Mouse (Mus musculus): ENCODE results near the gene Eif5. TPM values are rescaled to one million over a fixed set of nuclear protein-coding genes. Genes with fewer than 3 reads are reported as not detected.

Eif5 gene
- polyA plus RNA-seq, 1 experiment: 57.6 TPM

- TF ChIP-seq POLR2AphosphoS2 (IDR thresholded peaks at IDR 0.05; ENCODE audit: insufficient read length, low read depth) (no peak), POLR2A (IDR thresholded peaks at IDR 0.05; ENCODE audit: insufficient read length, low read depth) (no peak), MAX (IDR thresholded peaks at IDR 0.05; ENCODE audit: low read depth) (no peak), USF1 (IDR thresholded peaks at IDR 0.05; ENCODE audit: low read depth) (no peak), REST (IDR thresholded peaks at IDR 0.05; ENCODE audit: insufficient read depth, insufficient read length) (no peak), CEBPB (IDR thresholded peaks at IDR 0.05; ENCODE audit: insufficient read depth, poor library complexity, severe bottlenecking) (no peak), E2F4 (IDR thresholded peaks at IDR 0.05; ENCODE audit: insufficient read depth) (no peak), TCF12 (IDR thresholded peaks at IDR 0.05; ENCODE audit: insufficient read depth, poor library complexity, severe bottlenecking) (no peak), MYOD1 (IDR thresholded peaks at IDR 0.05; ENCODE audit: control insufficient read depth in 1 of 3, insufficient read length in 2 of 3, low read depth in 2 of 3) (no peak), SRF (IDR thresholded peaks at IDR 0.05; ENCODE audit: control insufficient read depth, insufficient read length, low read depth) (no peak), MYOG (IDR thresholded peaks at IDR 0.05; ENCODE audit: control insufficient read depth in 1 of 3, insufficient read depth in 1 of 3, insufficient read length in 2 of 3, low read depth in 2 of 3) (no peak), TCF3 (IDR thresholded peaks at IDR 0.05; ENCODE audit: insufficient read length, low read depth) (no peak)
- Histone ChIP-seq H3K4me2 (ENCODE audit: low read depth) (no peak overlapping the region), H3K79me2 (ENCODE audit: control insufficient read depth, insufficient read depth) (peaks cover 96% of the 10 kb centered on the region), H3K36me3 (ENCODE audit: control insufficient read depth, insufficient read depth) (no peaks in the 10 kb centered on the region), H3ac (ENCODE audit: control insufficient read depth, insufficient read length) (no peak overlapping the region), H3K27me3 (ENCODE audit: control insufficient read depth, insufficient read depth, insufficient read length) (no peaks in the 10 kb centered on the region), H3K4me3 (no peak overlapping the region)
Measured at GRCm38 (mm10) chr12:111587252-111587651, 49.4 kb downstream of the Eif5 start.

GRCm38 (mm10) chr12:111592407-111593021 lies 54.7 kb downstream of the Eif5 start:
- H3ac ChIP-seq (ENCODE audit: control insufficient read depth, insufficient read length): no peak overlapping the region
- H3K27me3 ChIP-seq (ENCODE audit: control insufficient read depth, insufficient read depth, insufficient read length): no peaks in the 10 kb centered on the region
- no peak overlapping the region for H3K4me3 ChIP-seq
- no peak overlapping the region for H3K4me2 ChIP-seq (ENCODE audit: low read depth)
- peaks cover 81% of the 10 kb centered on the region for H3K79me2 ChIP-seq (ENCODE audit: control insufficient read depth, insufficient read depth)
- TF ChIP-seq POLR2AphosphoS2 (IDR thresholded peaks at IDR 0.05; ENCODE audit: insufficient read length, low read depth) (no peak), POLR2A (IDR thresholded peaks at IDR 0.05; ENCODE audit: insufficient read length, low read depth) (no peak), CEBPB (IDR thresholded peaks at IDR 0.05; ENCODE audit: insufficient read depth, poor library complexity, severe bottlenecking) (no peak), E2F4 (IDR thresholded peaks at IDR 0.05; ENCODE audit: insufficient read depth) (no peak), TCF12 (IDR thresholded peaks at IDR 0.05; ENCODE audit: insufficient read depth, poor library complexity, severe bottlenecking) (no peak), MYOD1 (IDR thresholded peaks at IDR 0.05; ENCODE audit: control insufficient read depth in 1 of 3, insufficient read length in 2 of 3, low read depth in 2 of 3) (no peak), MYOG (IDR thresholded peaks at IDR 0.05; ENCODE audit: control insufficient read depth in 1 of 3, insufficient read depth in 1 of 3, insufficient read length in 2 of 3, low read depth in 2 of 3) (no peak), MAX (IDR thresholded peaks at IDR 0.05; ENCODE audit: low read depth) (no peak)
- peaks cover 11% of the 10 kb centered on the region for H3K36me3 ChIP-seq (ENCODE audit: control insufficient read depth, insufficient read depth)

GRCm38 (mm10) chr12:111593775-111594174 lies 56.0 kb downstream of the Eif5 start:
- H3K36me3 ChIP-seq (ENCODE audit: control insufficient read depth, insufficient read depth): peaks cover 19% of the 10 kb centered on the region
- TF ChIP-seq MYOG (IDR thresholded peaks at IDR 0.05; ENCODE audit: control insufficient read depth in 1 of 3, insufficient read depth in 1 of 3, insufficient read length in 2 of 3, low read depth in 2 of 3) (no peak), MYOD1 (IDR thresholded peaks at IDR 0.05; ENCODE audit: control insufficient read depth in 1 of 3, insufficient read length in 2 of 3, low read depth in 2 of 3) (no peak), TCF3 (IDR thresholded peaks at IDR 0.05; ENCODE audit: insufficient read length, low read depth) (no peak), POLR2A (IDR thresholded peaks at IDR 0.05; ENCODE audit: insufficient read length, low read depth) (no peak), POLR2AphosphoS2 (IDR thresholded peaks at IDR 0.05; ENCODE audit: insufficient read length, low read depth) (no peak), E2F4 (IDR thresholded peaks at IDR 0.05; ENCODE audit: insufficient read depth) (no peak), USF1 (IDR thresholded peaks at IDR 0.05; ENCODE audit: low read depth) (no peak), CEBPB (IDR thresholded peaks at IDR 0.05; ENCODE audit: insufficient read depth, poor library complexity, severe bottlenecking) (no peak), MAX (IDR thresholded peaks at IDR 0.05; ENCODE audit: low read depth) (no peak), REST (IDR thresholded peaks at IDR 0.05; ENCODE audit: insufficient read depth, insufficient read length) (no peak)
- no peak overlapping the region for H3K4me2 ChIP-seq (ENCODE audit: low read depth)
- no peaks in the 10 kb centered on the region for H3K27me3 ChIP-seq (ENCODE audit: control insufficient read depth, insufficient read depth, insufficient read length)
- H3ac ChIP-seq (ENCODE audit: control insufficient read depth, insufficient read length): no peak overlapping the region
- H3K79me2 ChIP-seq (ENCODE audit: control insufficient read depth, insufficient read depth): peaks cover 80% of the 10 kb centered on the region
- no peak overlapping the region for H3K4me3 ChIP-seq

Other genes starting within 250 kb of the Eif5 start
- 43.2 TPM for gene Cdc42bpb, start 160.3 kb upstream of the Eif5 start, polyA plus RNA-seq (2012; fragmentation: generic; extraction: Trizol)
- not detected for gene Lbhd2, start 131.2 kb upstream of the Eif5 start, polyA plus RNA-seq (2012; fragmentation: generic; extraction: Trizol)
- 23.2 TPM for gene Exoc3l4, start 121.0 kb upstream of the Eif5 start, polyA plus RNA-seq (2012; fragmentation: generic; extraction: Trizol)
- gene Tnfaip2, start 95.5 kb upstream of the Eif5 start, polyA plus RNA-seq (2012; fragmentation: generic; extraction: Trizol): 169 TPM
- 1.5 TPM for gene Gm266, start 52.2 kb upstream of the Eif5 start, polyA plus RNA-seq (2012; fragmentation: generic; extraction: Trizol)
- 42.1 TPM for gene Mark3, start 36.5 kb downstream of the Eif5 start, polyA plus RNA-seq (2012; fragmentation: generic; extraction: Trizol)
- 670 TPM for gene Ckb, start 134.3 kb downstream of the Eif5 start, polyA plus RNA-seq (2012; fragmentation: generic; extraction: Trizol)
- 17.7 TPM for gene Trmt61a, start 140.1 kb downstream of the Eif5 start, polyA plus RNA-seq (2012; fragmentation: generic; extraction: Trizol)
- 20.3 TPM for gene Bag5, start 175.2 kb downstream of the Eif5 start, polyA plus RNA-seq (2012; fragmentation: generic; extraction: Trizol)
- gene Apopt1, start 175.2 kb downstream of the Eif5 start, polyA plus RNA-seq (2012; fragmentation: generic; extraction: Trizol): 54.6 TPM
- 252 TPM for gene Klc1, start 220.8 kb downstream of the Eif5 start, polyA plus RNA-seq (2012; fragmentation: generic; extraction: Trizol)